Mouse (Mus musculus): ENCODE results near the gene Grik5.

Gene Grik5

GRCm38 (mm10) chr7:25034796-25035195, 37.4 kb downstream of the Grik5 start:
- no peak for DNase-seq (ENCODE audit: low read depth, low spot score)

GRCm38 (mm10) chr7:25031528-25031927, 40.6 kb downstream of the Grik5 start:
- no peak for DNase-seq (ENCODE audit: low read depth, low spot score)

- peak; percentile 89 for DNase-seq (ENCODE audit: low read depth, low spot score)
Measured at GRCm38 (mm10) chr7:25030032-25030753, 42.0 kb downstream of the Grik5 start.

- no peak for DNase-seq (ENCODE audit: low read depth, low spot score)
Measured at GRCm38 (mm10) chr7:25026452-25026851, 45.7 kb downstream of the Grik5 start.

GRCm38 (mm10) chr7:25025855-25026439, 46.2 kb downstream of the Grik5 start:
- DNase-seq (ENCODE audit: low read depth, low spot score): no peak

GRCm38 (mm10) chr7:25011592-25011991, 60.6 kb downstream of the Grik5 start:
- no peak for DNase-seq (ENCODE audit: low read depth, low spot score)

- peak; percentile 76 for DNase-seq (ENCODE audit: low read depth, low spot score)
Measured at GRCm38 (mm10) chr7:25010090-25010913, 61.8 kb downstream of the Grik5 start.

GRCm38 (mm10) chr7:25009099-25009700, 62.9 kb downstream of the Grik5 start:
- DNase-seq (ENCODE audit: low read depth, low spot score): no peak

GRCm38 (mm10) chr7:25008635-25009034, 63.5 kb downstream of the Grik5 start:
- peak; percentile 81 for DNase-seq (ENCODE audit: low read depth, low spot score)

GRCm38 (mm10) chr7:25007609-25008374, 64.4 kb downstream of the Grik5 start:
- peak; percentile 68 for DNase-seq (ENCODE audit: low read depth, low spot score)

GRCm38 (mm10) chr7:25006586-25007364, 65.4 kb downstream of the Grik5 start:
- no peak for DNase-seq (ENCODE audit: low read depth, low spot score)

GRCm38 (mm10) chr7:25006171-25006570, 66.0 kb downstream of the Grik5 start:
- no peak for DNase-seq (ENCODE audit: low read depth, low spot score)

GRCm38 (mm10) chr7:25005421-25006065, 66.6 kb downstream of the Grik5 start, which contains the start of gene Atp1a3:
Gene Atp1a3, minus strand, starts transcription at chr7:25005958.
- DNase-seq (ENCODE audit: low read depth, low spot score): peak; percentile 53

- no peak for DNase-seq (ENCODE audit: low read depth, low spot score)
Measured at GRCm38 (mm10) chr7:25004806-25005205, 67.3 kb downstream of the Grik5 start.

GRCm38 (mm10) chr7:25003820-25004388, 68.2 kb downstream of the Grik5 start:
- DNase-seq (ENCODE audit: low read depth, low spot score): no peak

GRCm38 (mm10) chr7:25003291-25003690, 68.9 kb downstream of the Grik5 start:
- no peak for DNase-seq (ENCODE audit: low read depth, low spot score)

- DNase-seq (ENCODE audit: low read depth, low spot score): no peak
Measured at GRCm38 (mm10) chr7:25000711-25001110, 71.4 kb downstream of the Grik5 start.

GRCm38 (mm10) chr7:25000211-25000610, 71.9 kb downstream of the Grik5 start:
- DNase-seq (ENCODE audit: low read depth, low spot score): no peak

GRCm38 (mm10) chr7:24993081-24993480, 79.1 kb downstream of the Grik5 start:
- DNase-seq (ENCODE audit: low read depth, low spot score): no peak

- DNase-seq (ENCODE audit: low read depth, low spot score): no peak
Measured at GRCm38 (mm10) chr7:24990478-24990877, 81.7 kb downstream of the Grik5 start.

Data from mesoderm, embryonic 11.5 days (tissue).